Mouse (Mus musculus): ENCODE data around the gene Xylt1.
A peak's percentile ranks its signal among the peaks of the same experiment; 100 is the strongest.

Xylt1 gene

DNA sequence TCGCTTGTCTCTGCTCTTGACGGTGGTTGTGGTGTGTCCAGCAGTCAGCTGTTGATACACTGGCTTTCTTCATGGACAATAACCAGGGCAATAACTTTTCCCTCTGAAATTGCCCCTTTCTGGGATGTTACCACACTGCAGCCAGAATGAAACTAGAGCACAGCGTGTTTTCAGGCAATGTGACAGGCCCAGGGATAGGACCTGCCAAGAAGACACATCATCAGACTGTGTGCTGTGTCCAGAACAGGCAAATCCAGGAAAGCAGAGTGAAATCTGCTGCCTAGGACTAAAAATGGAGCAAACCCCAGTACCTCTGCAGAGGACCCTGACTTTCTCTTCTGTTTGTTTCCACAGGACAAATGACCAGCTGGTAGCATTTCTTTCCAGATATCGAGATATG is 240.8 kb downstream of the Xylt1 start:
- no peak for DNase-seq

DNA sequence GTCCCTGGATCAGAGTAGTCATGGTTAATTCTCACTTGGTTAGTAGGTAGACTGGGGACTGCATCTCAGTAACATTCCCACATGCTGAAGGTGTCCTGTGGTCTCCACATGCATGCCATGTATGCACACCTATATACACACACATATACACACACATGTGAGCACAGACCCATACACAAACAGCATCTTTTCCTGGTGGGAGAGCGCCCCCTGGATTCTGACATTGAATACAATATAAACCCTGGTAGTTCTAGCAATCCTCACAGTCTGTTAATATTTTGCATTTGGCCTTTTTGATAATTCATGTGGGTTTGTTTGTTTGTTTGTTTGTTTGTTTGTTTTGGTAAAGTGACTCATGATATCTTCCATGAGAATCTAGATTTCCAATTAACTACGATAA is 242.0 kb downstream of the Xylt1 start:
- DNase-seq = peak; percentile 41

- DNase-seq = peak; percentile 76
Measured at GRCm38 (mm10) chr7:117628791-117629190, 248.0 kb downstream of the Xylt1 start.

GRCm38 (mm10) chr7:117630657-117631056 is 249.9 kb downstream of the Xylt1 start:
- peak; percentile 56 for DNase-seq

DNA sequence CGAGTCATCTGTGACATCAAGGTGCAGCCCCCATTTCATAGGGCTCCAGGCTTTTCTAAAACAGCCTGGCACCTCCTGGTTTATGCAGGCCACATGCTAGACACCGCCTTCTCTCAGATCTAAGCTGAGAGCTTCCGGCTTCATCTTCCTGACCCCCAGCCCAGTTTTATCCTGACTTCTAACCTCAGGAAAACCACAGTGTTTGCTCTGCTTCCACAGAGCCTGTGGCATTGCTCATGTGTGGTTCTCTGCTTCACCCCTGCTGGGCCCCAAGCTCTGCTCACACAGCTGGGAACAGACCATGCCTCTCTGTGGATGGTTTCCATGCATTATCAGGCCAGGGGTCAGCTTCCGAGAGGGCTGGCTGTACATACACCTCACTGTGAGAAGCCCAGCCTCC is 254.8 kb downstream of the Xylt1 start:
- DNase-seq = no peak

- DNase-seq = no peak
Measured at GRCm38 (mm10) chr7:117636713-117637112, 255.9 kb downstream of the Xylt1 start.

- DNase-seq = no peak
Measured at GRCm38 (mm10) chr7:117637997-117638396, 257.2 kb downstream of the Xylt1 start.

GRCm38 (mm10) chr7:117652637-117653036 is 271.9 kb downstream of the Xylt1 start:
- no peak for DNase-seq

GRCm38 (mm10) chr7:117655732-117656131 is 275.0 kb downstream of the Xylt1 start:
- no peak for DNase-seq

- DNase-seq = no peak
Measured at GRCm38 (mm10) chr7:117658180-117658579, 277.4 kb downstream of the Xylt1 start.

DNA sequence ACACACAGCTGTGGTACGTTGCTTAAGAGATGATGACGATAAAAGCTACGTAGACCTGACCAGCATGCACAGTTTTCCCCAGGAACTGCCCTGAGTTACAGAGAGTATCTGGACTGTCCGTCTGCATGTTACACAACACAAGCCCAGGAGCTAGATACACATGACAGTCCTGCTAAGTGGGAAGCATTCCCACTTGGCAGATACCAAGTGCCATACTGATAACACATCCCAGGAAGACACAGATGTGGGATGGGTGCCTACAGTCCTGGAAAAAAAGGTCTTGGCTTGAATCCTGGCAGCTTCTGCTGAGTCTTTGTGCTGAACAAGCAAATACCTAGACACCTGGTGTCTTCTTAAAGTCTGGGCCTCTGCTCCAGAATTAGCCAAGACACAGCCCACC is 278.0 kb downstream of the Xylt1 start:
- no peak for DNase-seq

- no peak for DNase-seq
Measured at GRCm38 (mm10) chr7:117667286-117667685, 286.5 kb downstream of the Xylt1 start.

DNA sequence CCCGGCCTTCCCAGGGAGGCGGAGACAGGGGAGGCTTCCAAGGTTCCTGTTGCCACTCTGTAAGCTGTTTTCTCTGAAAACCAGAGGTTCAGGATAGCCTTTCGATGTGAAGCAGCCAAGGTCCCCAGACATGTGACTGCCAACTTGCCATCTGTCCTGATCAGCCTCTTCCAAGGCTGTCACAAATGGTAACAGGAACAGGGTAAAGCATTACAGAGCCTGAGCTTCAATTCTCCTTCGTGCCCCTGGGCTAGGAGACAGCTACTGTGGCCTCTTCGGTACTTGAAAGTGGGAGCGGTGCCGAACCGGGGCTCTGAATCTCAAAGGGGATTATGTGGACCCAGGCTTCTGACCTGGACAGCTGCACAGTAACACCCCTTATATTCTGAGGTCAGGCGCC is 287.4 kb downstream of the Xylt1 start:
- DNase-seq = no peak

- DNase-seq = no peak
Measured at GRCm38 (mm10) chr7:117672121-117672591, 291.4 kb downstream of the Xylt1 start.

GRCm38 (mm10) chr7:117686120-117686996 is 305.6 kb downstream of the Xylt1 start:
- DNase-seq = no peak

- DNase-seq = no peak
Measured at GRCm38 (mm10) chr7:117686997-117687302, 306.2 kb downstream of the Xylt1 start.

DNA sequence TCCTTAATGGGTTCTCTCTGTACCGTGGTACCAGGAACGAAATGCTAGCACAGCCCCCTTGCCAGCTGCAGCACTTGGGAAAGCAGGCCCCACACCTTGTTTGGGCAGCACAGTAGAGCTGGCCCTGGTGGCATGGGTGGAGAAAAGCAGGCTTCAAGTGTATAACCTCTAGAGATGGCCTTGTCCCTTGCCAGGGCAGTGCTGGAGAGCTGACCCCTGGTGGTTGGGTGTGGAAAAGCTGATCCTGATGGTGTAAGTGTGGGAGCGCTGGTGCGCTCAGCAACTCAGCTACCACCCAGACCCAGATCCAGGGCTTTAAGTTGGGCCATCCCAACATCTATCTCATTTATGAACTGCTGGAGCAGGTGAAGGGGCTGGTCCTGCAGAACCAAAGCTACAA is 314.8 kb downstream of the Xylt1 start:
- peak; percentile 7 for DNase-seq

- no peak for DNase-seq
Measured at GRCm38 (mm10) chr7:117697681-117698080, 316.9 kb downstream of the Xylt1 start.

DNA sequence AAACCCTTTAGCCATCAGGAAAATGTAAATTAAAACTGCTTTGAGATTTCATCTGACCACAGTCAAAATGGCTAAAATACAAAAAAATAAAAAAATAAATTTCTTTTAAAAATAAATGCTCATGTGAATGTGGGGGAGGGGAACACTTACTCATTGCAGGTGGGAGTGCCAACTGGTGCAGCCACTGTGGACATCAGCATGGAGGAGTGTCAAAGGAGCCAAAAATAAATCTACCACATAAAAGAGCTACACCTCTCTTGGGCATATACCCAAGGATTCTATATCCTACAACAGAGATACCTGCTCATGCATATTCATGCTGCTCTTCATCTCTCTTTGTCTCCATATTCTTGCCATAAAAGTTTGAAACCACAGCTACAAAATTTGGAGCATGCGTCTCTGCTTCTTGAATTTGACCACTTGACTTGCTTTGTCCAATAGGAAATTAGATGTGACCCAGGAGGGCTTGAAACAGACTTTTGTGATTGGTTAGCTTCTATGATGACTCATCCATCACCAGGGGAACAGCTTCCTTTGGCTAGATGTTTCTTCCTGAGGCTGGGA is 317.9 kb downstream of the Xylt1 start:
- no peak for DNase-seq

DNA sequence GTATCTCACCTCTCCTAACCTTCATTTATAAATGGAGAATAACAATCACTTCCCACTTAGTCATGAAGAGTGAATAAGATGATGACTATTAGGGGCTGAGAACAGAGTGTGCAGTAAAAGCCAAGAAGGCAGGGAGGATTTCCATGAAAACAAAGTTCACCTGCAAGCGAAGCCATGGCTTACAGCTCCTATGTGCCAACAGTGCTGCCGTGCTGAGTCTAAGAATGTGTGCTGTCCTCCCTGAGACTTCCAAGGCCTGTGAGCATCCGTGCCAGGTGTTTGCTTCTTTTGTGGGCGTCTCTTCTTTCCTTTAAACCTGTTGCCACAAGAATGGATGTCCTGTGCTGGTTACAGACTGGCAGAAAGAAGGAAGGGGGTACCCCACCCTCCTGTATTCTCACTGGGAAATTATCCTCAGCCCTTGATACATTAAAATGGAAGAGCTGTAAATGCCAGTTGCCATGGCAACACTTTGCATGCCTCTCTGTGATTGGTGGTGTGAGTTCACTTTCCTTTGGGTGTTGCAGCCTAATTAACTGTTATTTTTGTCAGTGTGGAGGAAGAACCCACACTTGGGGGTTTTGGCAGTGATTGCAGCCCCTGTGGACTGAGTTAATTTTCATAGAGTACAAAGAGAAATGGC is 318.7 kb downstream of the Xylt1 start:
- DNase-seq = no peak

DNA sequence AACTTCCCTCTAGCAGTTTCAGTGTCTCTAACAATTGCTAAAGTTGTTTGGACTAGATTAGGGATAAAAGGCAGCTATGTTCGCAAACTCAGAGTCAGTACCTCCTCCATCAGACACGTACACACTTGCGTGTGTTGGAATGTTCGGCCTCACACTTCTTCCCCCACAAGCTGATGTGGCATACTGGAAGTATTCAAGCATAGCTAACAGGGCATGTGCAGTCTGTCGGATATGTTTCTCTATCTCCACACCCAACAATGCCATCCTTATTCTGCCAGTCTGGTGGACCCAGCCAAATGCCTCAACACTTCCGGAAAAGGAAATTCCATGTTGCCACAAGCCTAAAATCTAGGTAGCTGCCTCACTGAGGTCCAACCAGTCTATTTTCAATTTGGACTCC is 319.3 kb downstream of the Xylt1 start:
- no peak for DNase-seq

DNA sequence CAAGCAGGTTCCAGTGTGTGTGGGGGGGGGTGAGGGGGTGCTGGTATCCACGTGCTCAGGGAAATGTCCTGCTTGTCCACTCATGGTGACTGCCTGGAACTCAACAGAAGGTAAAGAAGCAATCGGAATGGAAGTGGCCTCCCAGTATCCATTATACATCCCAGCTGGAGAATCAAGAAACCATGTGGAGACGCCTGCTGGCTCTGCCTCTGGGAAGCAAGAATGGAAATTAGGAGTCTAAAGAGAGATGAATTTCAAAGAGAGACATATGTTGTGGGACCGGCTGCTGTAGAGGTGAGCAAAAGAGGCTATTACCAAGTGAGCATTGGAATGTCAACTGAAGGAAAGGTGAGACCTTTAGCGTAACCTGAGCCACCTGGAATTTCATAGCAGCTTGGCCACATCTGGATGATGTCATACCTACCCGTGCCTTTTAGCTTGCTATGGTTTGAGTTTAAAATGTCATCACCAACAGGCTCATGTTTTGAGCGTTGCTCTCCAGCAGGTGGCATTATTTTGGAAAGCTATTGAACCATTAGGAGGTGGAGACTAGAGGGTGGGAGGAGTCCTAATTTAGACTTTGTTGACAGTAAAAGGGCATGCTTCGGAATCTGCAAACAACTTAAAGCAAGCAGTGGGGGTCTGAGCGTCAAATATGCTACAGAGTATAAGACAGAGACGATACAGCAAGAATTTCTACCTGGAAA is 329.3 kb downstream of the Xylt1 start:
- DNase-seq = no peak

DNA sequence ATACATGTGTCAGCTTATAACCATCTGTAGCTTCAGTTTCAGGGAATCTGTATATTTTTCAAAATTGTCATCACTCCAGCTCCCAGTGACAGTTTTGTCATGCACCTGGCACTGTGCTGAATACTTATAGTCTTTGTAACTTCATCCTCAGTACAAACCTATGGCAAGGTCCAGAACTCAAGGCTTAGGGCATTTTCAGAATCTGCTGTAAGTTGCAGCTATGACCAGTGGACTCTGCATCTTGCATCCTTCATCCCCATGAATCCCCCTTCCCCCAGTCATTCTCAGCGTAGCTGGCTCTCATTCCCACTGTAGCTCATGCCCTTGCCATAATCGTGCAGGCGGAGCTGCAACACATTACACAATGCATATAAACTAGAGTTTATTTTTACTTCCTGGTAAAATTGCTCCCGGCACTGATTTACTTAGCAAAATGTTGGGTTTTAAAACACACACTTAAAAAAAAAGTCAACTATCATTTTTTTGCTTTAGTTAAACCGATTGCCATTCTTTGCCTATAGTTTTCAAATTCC is 336.2 kb downstream of the Xylt1 start:
- DNase-seq = no peak

Data from kidney, adult 18-20 months (tissue).